Mouse (Mus musculus) kidney, adult 10 weeks (tissue): ENCODE data around the gene Sbpl. TPM values are rescaled to one million over a fixed set of nuclear protein-coding genes. Genes with fewer than 3 reads are reported as not detected.

Experiments
- polyA plus RNA-seq: library from polyadenylated mRNA; stranded (reverse); fragments of 350-450 nt; fragmentation: Illumina TruSeq; extraction: RNeasy Lipid Tissue Mini Kit (QIAGEN cat#74804); gene quantifications from one replicate; pipeline ENCODE4 v1.2.3, GENCODE M21; 2014; ENCODE audit warnings: low read depth, low replicate concordance

Gene Sbpl
- not detected for polyA plus RNA-seq

GRCm38 (mm10) chr17:23955174-23955573, at the start of gene Sbpl:
Gene Sbpl, minus strand, starts transcription at chr17:23955274.

GRCm38 (mm10) chr17:23997901-23998300, 42.8 kb upstream of the Sbpl start, which contains the start of gene Prss22:
Gene Prss22, minus strand, starts transcription at chr17:23998100.

GRCm38 (mm10) chr17:23980297-23980909, 25.3 kb upstream of the Sbpl start, which contains the start of gene Prss30:
Gene Prss30, minus strand, starts transcription at chr17:23980566.

GRCm38 (mm10) chr17:23941372-23941771, 13.7 kb downstream of the Sbpl start, which contains the start of gene Sbp:
Gene Sbp, plus strand, starts transcription at chr17:23941672.

GRCm38 (mm10) chr17:23917158-23917557, 37.9 kb downstream of the Sbpl start, which contains the start of gene Dcpp3:
Gene Dcpp3, plus strand, starts transcription at chr17:23917458.

Other genes starting within 250 kb of the Sbpl start
- gene 1520401A03Rik, start 232.5 kb downstream of the Sbpl start, polyA plus RNA-seq, result not detected
- gene Pkmyt1, start 228.9 kb downstream of the Sbpl start, polyA plus RNA-seq, result not detected
- gene Paqr4, start 214.4 kb downstream of the Sbpl start, polyA plus RNA-seq, result 0.65 TPM
- gene Kremen2, start 209.4 kb downstream of the Sbpl start, polyA plus RNA-seq, result not detected
- gene Flywch1, start 183.7 kb downstream of the Sbpl start, polyA plus RNA-seq, result 0.65 TPM
- not detected for gene Flywch2, start 169.2 kb downstream of the Sbpl start, polyA plus RNA-seq
- 69.0 TPM for gene Srrm2, start 164.7 kb downstream of the Sbpl start, polyA plus RNA-seq
- 12.0 TPM for gene Elob, start 126.1 kb downstream of the Sbpl start, polyA plus RNA-seq
- gene Prss33, start 119.2 kb downstream of the Sbpl start, polyA plus RNA-seq, result not detected
- gene Prss32, start 111.4 kb downstream of the Sbpl start, polyA plus RNA-seq, result not detected
- gene Prss41, start 111.1 kb downstream of the Sbpl start, polyA plus RNA-seq, result not detected
- not detected for gene Prss21, start 87.2 kb downstream of the Sbpl start, polyA plus RNA-seq
- not detected for gene Dcpp1, start 74.4 kb downstream of the Sbpl start, polyA plus RNA-seq
- not detected for gene Dcpp2, start 74.4 kb downstream of the Sbpl start, polyA plus RNA-seq
- not detected for gene Dcpp3, start 37.8 kb downstream of the Sbpl start, polyA plus RNA-seq
- not detected for gene Sbp, start 13.6 kb downstream of the Sbpl start, polyA plus RNA-seq
- gene Prss30, start 25.3 kb upstream of the Sbpl start, polyA plus RNA-seq, result not detected
- gene Prss22, start 42.8 kb upstream of the Sbpl start, polyA plus RNA-seq, result not detected
- not detected for gene Prss27, start 82.9 kb upstream of the Sbpl start, polyA plus RNA-seq
- 19.8 TPM for gene Kctd5, start 118.2 kb upstream of the Sbpl start, polyA plus RNA-seq
- 45.9 TPM for gene Pdpk1, start 195.7 kb upstream of the Sbpl start, polyA plus RNA-seq
- 1.0 TPM for gene Amdhd2, start 208.5 kb upstream of the Sbpl start, polyA plus RNA-seq
- 120 TPM for gene Atp6v0c, start 214.4 kb upstream of the Sbpl start, polyA plus RNA-seq